Mouse (Mus musculus): ENCODE measurements at regions not wholly inside any gene's neighbourhood (a gene's known extent, or its start where the extent isn't known, plus 50 kb on each side); places are given as distances from the start of the nearest gene placed in this dataset.

GRCm38 (mm10) chr5:43361026-43361425 is 128.1 kb downstream of the Cpeb2 start:
- H3K4me1 ChIP-seq, result no peaks in the 10 kb centered on the region
- H3K9me3 ChIP-seq (replicated peaks), result no peaks in the 10 kb centered on the region
- no peak overlapping the region for H3K27ac ChIP-seq
- DNase-seq (ENCODE audit: low spot score), result no peak
- H3K27me3 ChIP-seq (ENCODE audit: low read depth, poor library complexity, severe bottlenecking), result no peaks in the 10 kb centered on the region
- H3K4me3 ChIP-seq, result no peak overlapping the region
- WGBS, result 83% methylated on average over 1 of the region's 1 CpGs
- no peaks in the 10 kb centered on the region for H3K36me3 ChIP-seq

- no peak overlapping the region for H3K27ac ChIP-seq
- 76% methylated on average over 1 of the region's 1 CpGs for WGBS
- no peaks in the 10 kb centered on the region for H3K27me3 ChIP-seq (ENCODE audit: low read depth, poor library complexity, severe bottlenecking)
- H3K36me3 ChIP-seq, result no peaks in the 10 kb centered on the region
- H3K9me3 ChIP-seq (replicated peaks), result no peaks in the 10 kb centered on the region
- no peak for DNase-seq (ENCODE audit: low spot score)
- H3K4me1 ChIP-seq, result no peaks in the 10 kb centered on the region
- H3K4me3 ChIP-seq, result no peak overlapping the region
These were observed 139.4 kb downstream of the Cpeb2 start for GRCm38 (mm10) chr5:43372385-43372784.

- no peaks in the 10 kb centered on the region for H3K36me3 ChIP-seq
- no peak for DNase-seq (ENCODE audit: low spot score)
- no peaks in the 10 kb centered on the region for H3K9me3 ChIP-seq (replicated peaks)
- WGBS, result 84% methylated on average over 3 of the region's 3 CpGs
- no peak overlapping the region for H3K4me3 ChIP-seq
- H3K27me3 ChIP-seq (ENCODE audit: low read depth, poor library complexity, severe bottlenecking), result no peaks in the 10 kb centered on the region
- H3K27ac ChIP-seq, result no peak overlapping the region
- H3K4me1 ChIP-seq, result no peaks in the 10 kb centered on the region
These were observed 130.5 kb upstream of the C1qtnf7 start for GRCm38 (mm10) chr5:43384689-43385375.

- H3K4me3 ChIP-seq, result no peak overlapping the region
- no peaks in the 10 kb centered on the region for H3K27me3 ChIP-seq (ENCODE audit: low read depth, poor library complexity, severe bottlenecking)
- H3K9me3 ChIP-seq (replicated peaks), result no peaks in the 10 kb centered on the region
- DNase-seq (ENCODE audit: low spot score), result no peak
- no peaks in the 10 kb centered on the region for H3K36me3 ChIP-seq
- no peak overlapping the region for H3K27ac ChIP-seq
- WGBS, result 17% methylated on average over 2 of the region's 2 CpGs
- no peaks in the 10 kb centered on the region for H3K4me1 ChIP-seq
These were observed 124.3 kb upstream of the C1qtnf7 start for GRCm38 (mm10) chr5:43390997-43391396.

GRCm38 (mm10) chr5:43391412-43392029 is 123.8 kb upstream of the C1qtnf7 start:
- 25% methylated on average over 3 of the region's 3 CpGs for WGBS
- no peak overlapping the region for H3K27ac ChIP-seq
- no peak overlapping the region for H3K4me3 ChIP-seq
- DNase-seq (ENCODE audit: low spot score), result peak; percentile 67
- H3K36me3 ChIP-seq, result no peaks in the 10 kb centered on the region
- no peaks in the 10 kb centered on the region for H3K9me3 ChIP-seq (replicated peaks)
- H3K4me1 ChIP-seq, result no peaks in the 10 kb centered on the region
- H3K27me3 ChIP-seq (ENCODE audit: low read depth, poor library complexity, severe bottlenecking), result no peaks in the 10 kb centered on the region

GRCm38 (mm10) chr5:43392908-43393545 is 122.3 kb upstream of the C1qtnf7 start:
- 89% methylated on average over 8 of the region's 8 CpGs for WGBS

GRCm38 (mm10) chr5:43417259-43417658 is 98.1 kb upstream of the C1qtnf7 start:
- WGBS, result 95% methylated on average over 2 of the region's 2 CpGs
- H3K27ac ChIP-seq, result no peak overlapping the region
- no peaks in the 10 kb centered on the region for H3K9me3 ChIP-seq (replicated peaks)
- H3K4me1 ChIP-seq, result no peaks in the 10 kb centered on the region
- no peaks in the 10 kb centered on the region for H3K27me3 ChIP-seq (ENCODE audit: low read depth, poor library complexity, severe bottlenecking)
- no peaks in the 10 kb centered on the region for H3K36me3 ChIP-seq
- no peak for DNase-seq (ENCODE audit: low spot score)
- H3K4me3 ChIP-seq, result no peak overlapping the region

More at GRCm38 (mm10) chr5:43392908-43393545, 122.3 kb upstream of the C1qtnf7 start:
- Histone ChIP-seq H3K4me3 (no peak overlapping the region), H3K36me3 (no peaks in the 10 kb centered on the region), H3K4me1 (no peaks in the 10 kb centered on the region), H3K27me3 (ENCODE audit: low read depth, poor library complexity, severe bottlenecking) (no peaks in the 10 kb centered on the region), H3K27ac (no peak overlapping the region), H3K9me3 (replicated peaks) (no peaks in the 10 kb centered on the region)
- no peak for DNase-seq (ENCODE audit: low spot score)

GRCm38 (mm10) chr5:43422815-43423687 is 92.3 kb upstream of the C1qtnf7 start:
- WGBS, result 75% methylated on average over 9 of the region's 9 CpGs
- H3K9me3 ChIP-seq (replicated peaks), result no peaks in the 10 kb centered on the region
- no peak overlapping the region for H3K4me3 ChIP-seq
- H3K36me3 ChIP-seq, result no peaks in the 10 kb centered on the region
- no peaks in the 10 kb centered on the region for H3K27me3 ChIP-seq (ENCODE audit: low read depth, poor library complexity, severe bottlenecking)
- H3K27ac ChIP-seq, result no peak overlapping the region
- peaks cover 4% of the 10 kb centered on the region; the same call in 1 of the 2 replicates for H3K4me1 ChIP-seq
- peak; percentile 73 for DNase-seq (ENCODE audit: low spot score)

GRCm38 (mm10) chr5:43424551-43425257 is 90.6 kb upstream of the C1qtnf7 start:
- no peak overlapping the region for H3K27ac ChIP-seq

GRCm38 (mm10) chr5:43433337-43433736 is 82.0 kb upstream of the C1qtnf7 start:
- no peaks in the 10 kb centered on the region for H3K9me3 ChIP-seq (replicated peaks)
- no peaks in the 10 kb centered on the region for H3K27me3 ChIP-seq (ENCODE audit: low read depth, poor library complexity, severe bottlenecking)
- 90% methylated on average over 2 of the region's 2 CpGs for WGBS
- H3K4me3 ChIP-seq, result no peak overlapping the region
- no peak overlapping the region for H3K27ac ChIP-seq
- DNase-seq (ENCODE audit: low spot score), result no peak
- H3K36me3 ChIP-seq, result no peaks in the 10 kb centered on the region
- H3K4me1 ChIP-seq, result no peaks in the 10 kb centered on the region

More at GRCm38 (mm10) chr5:43424551-43425257, 90.6 kb upstream of the C1qtnf7 start:
- peaks cover 4% of the 10 kb centered on the region; the same call in 1 of the 2 replicates for H3K4me1 ChIP-seq
- H3K9me3 ChIP-seq (replicated peaks), result no peaks in the 10 kb centered on the region
- no peak overlapping the region for H3K4me3 ChIP-seq
- H3K36me3 ChIP-seq, result no peaks in the 10 kb centered on the region
- WGBS, result 87% methylated on average over 9 of the region's 9 CpGs
- H3K27me3 ChIP-seq (ENCODE audit: low read depth, poor library complexity, severe bottlenecking), result no peaks in the 10 kb centered on the region
- DNase-seq (ENCODE audit: low spot score), result no peak

- Histone ChIP-seq H3K9me3 (replicated peaks) (no peaks in the 10 kb centered on the region), H3K4me3 (no peak overlapping the region), H3K27me3 (ENCODE audit: low read depth, poor library complexity, severe bottlenecking) (no peaks in the 10 kb centered on the region), H3K4me1 (no peaks in the 10 kb centered on the region), H3K27ac (no peak overlapping the region), H3K36me3 (no peaks in the 10 kb centered on the region)
- 64% methylated on average over 2 of the region's 2 CpGs for WGBS
- no peak for DNase-seq (ENCODE audit: low spot score)
These were observed 76.1 kb upstream of the C1qtnf7 start for GRCm38 (mm10) chr5:43439191-43439590.

- H3K27me3 ChIP-seq (ENCODE audit: low read depth, poor library complexity, severe bottlenecking), result no peaks in the 10 kb centered on the region
- H3K4me1 ChIP-seq, result no peaks in the 10 kb centered on the region
- DNase-seq (ENCODE audit: low spot score), result no peak
- no peaks in the 10 kb centered on the region for H3K36me3 ChIP-seq
- 77% methylated on average over 3 of the region's 3 CpGs for WGBS
- H3K4me3 ChIP-seq, result no peak overlapping the region
- H3K27ac ChIP-seq, result no peak overlapping the region
- H3K9me3 ChIP-seq (replicated peaks), result no peaks in the 10 kb centered on the region
These were observed 74.0 kb upstream of the C1qtnf7 start for GRCm38 (mm10) chr5:43441306-43441705.
